Mouse (Mus musculus): ENCODE results near the gene Pcx. TPM values are rescaled to one million over a fixed set of nuclear protein-coding genes. Genes with fewer than 3 reads are reported as not detected.

The Pcx gene
- polyA plus RNA-seq, 2 experiments: 16.4 to 25.6 TPM

DNA sequence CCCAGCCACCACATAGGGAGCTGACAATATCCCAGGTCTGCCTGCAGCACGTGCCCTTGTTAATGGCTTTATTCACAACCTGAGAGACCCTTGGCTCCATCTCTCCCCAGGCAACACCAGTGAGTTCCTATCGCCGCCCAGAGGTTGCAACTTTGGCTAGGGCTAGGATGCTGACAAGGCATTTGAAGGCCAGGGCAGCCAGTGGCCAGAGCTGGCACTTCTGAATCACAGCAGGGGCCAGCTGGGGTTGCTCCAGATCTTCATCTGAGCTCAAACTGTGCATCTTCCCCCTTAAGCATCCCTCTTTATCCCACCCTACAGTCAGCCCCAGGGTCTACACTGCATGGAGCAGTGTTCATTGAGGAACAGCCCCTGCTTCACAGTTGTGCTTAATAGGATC is 35.5 kb upstream of the Pcx start:
- Histone ChIP-seq H3K9ac (replicated peaks) (no peak overlapping the region), H3K4me1 (replicated peaks; ENCODE audit: control insufficient read depth in 2 of 2, insufficient read depth in 2 of 2, low read length in 1 of 2) (no peaks in the 10 kb centered on the region), H3K4me3 (ENCODE audit: insufficient read depth in 1 of 2, low read depth in 2 of 2, low read length in 2 of 2) (no peak overlapping the region), H3K36me3 (replicated peaks; ENCODE audit: control insufficient read depth, insufficient read depth, low read depth) (no peaks in the 10 kb centered on the region), H3K9me3 (ENCODE audit: control insufficient read depth, low read length) (no peaks in the 10 kb centered on the region), H3K27me3 (ENCODE audit: control insufficient read depth, insufficient read depth, low read length) (peaks cover 35% of the 10 kb centered on the region), H3K27ac (no peak overlapping the region), H3K4me2 (ENCODE audit: low read depth) (no peak overlapping the region)
- TF ChIP-seq EP300 (IDR thresholded peaks at IDR 0.05; ENCODE audit: low read depth) (no peak), CTCF (IDR thresholded peaks at IDR 0.05; ENCODE audit: low read depth) (no peak)
- WGBS (ENCODE audit: insufficient replicate concordance): 34% methylated on average over 3 of the region's 3 CpGs
- ATAC-seq (ENCODE audit: insufficient read depth) (no peak), DNase-seq (ENCODE audit: low read depth in 3 of 3, low spot score in 3 of 3) (no peak)

DNA sequence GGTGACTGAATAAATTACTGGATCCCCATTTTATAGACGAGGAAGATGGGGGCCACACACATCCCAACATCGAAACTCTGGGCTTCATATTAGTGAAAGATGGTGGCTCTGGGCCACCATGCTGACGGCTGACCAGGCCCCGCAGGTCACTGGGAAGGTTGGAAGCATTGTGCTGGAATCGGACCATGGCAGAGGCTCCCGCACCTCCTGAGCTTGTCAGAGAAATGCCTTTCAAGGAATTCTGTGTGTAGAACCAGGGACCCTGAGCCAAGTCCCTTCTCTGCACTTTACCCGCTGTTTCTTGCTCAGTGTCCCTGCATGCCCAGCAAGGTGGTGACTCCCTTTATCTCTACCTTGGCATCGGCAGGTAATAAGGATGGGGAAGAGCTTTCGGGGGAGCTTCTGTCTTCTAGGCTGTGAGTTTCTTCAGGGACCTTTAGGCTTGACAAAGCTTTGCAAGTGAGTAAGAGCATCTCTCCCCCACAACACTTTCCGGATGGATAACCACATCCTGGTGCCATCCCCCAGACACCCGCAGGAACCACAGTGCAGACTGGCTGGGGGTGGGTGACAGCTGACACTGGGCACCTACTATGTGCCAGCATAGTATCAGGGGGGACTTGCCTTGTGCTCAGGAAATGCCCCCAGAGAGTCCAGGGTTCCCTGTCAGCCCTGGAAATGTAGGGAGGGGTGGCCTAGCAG is 34.9 kb upstream of the Pcx start:
- peaks cover 35% of the 10 kb centered on the region for H3K27me3 ChIP-seq (ENCODE audit: control insufficient read depth, insufficient read depth, low read length)
- H3K4me1 ChIP-seq (replicated peaks; ENCODE audit: control insufficient read depth in 2 of 2, insufficient read depth in 2 of 2, low read length in 1 of 2): no peaks in the 10 kb centered on the region
- no peaks in the 10 kb centered on the region for H3K36me3 ChIP-seq (replicated peaks; ENCODE audit: control insufficient read depth, insufficient read depth, low read depth)
- no peak overlapping the region for H3K4me3 ChIP-seq (ENCODE audit: insufficient read depth in 1 of 2, low read depth in 2 of 2, low read length in 2 of 2)
- DNase-seq (ENCODE audit: low read depth in 3 of 3, low spot score in 3 of 3) (no peak), ATAC-seq (ENCODE audit: insufficient read depth) (no peak)
- H3K9ac ChIP-seq (replicated peaks): no peak overlapping the region
- WGBS (ENCODE audit: insufficient replicate concordance): 46% methylated on average over 11 of the region's 11 CpGs
- no peak overlapping the region for H3K4me2 ChIP-seq (ENCODE audit: low read depth)
- H3K27ac ChIP-seq: no peak overlapping the region
- TF ChIP-seq EP300 (IDR thresholded peaks at IDR 0.05; ENCODE audit: low read depth): no peak
- TF ChIP-seq CTCF (IDR thresholded peaks at IDR 0.05; ENCODE audit: low read depth): no peak
- no peaks in the 10 kb centered on the region for H3K9me3 ChIP-seq (ENCODE audit: control insufficient read depth, low read length)

DNA sequence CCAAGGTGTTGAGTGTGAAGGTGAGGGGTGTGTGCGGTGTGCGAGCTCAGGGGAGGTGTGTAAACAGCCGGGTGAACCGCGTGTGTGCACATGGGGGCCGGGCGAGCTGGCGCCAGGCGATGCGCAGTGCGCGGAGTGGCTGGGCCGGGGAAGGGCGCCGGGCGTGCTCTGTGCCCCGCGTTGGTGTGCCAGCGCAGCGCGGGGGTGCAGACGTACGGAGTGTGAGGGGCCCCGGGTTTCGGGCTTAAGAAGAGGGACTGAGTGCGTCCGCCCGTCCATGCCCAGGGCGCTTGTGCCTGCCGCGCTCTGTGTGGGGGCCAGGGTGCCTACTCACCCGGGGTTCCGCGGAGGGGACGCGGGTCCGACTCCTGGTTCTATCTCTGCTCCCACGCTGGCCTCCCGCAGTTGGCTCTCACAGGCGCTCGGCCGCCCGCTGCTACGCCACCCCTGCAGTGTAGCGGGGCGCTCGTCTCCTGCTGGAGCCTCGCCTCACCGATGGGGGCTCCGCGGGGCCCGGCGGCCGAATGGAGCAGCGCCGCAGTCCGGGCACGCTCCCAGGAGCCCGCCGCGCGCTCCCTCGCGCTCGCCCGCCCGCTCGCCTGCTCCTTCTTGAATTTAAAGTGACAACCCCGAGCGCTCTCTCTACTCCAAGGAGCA is 33.5 kb upstream of the Pcx start:
- Histone ChIP-seq H3K27ac (no peak overlapping the region), H3K9ac (replicated peaks) (no peak overlapping the region), H3K4me2 (ENCODE audit: low read depth) (peak overlapping the region; percentile 35), H3K4me3 (ENCODE audit: insufficient read depth in 1 of 2, low read depth in 2 of 2, low read length in 2 of 2) (peak overlapping the region; percentile 11 to 16), H3K36me3 (replicated peaks; ENCODE audit: control insufficient read depth, insufficient read depth, low read depth) (no peaks in the 10 kb centered on the region), H3K9me3 (ENCODE audit: control insufficient read depth, low read length) (no peaks in the 10 kb centered on the region), H3K27me3 (ENCODE audit: control insufficient read depth, insufficient read depth, low read length) (peaks cover 35% of the 10 kb centered on the region), H3K4me1 (replicated peaks; ENCODE audit: control insufficient read depth in 2 of 2, insufficient read depth in 2 of 2, low read length in 1 of 2) (no peaks in the 10 kb centered on the region)
- ATAC-seq (ENCODE audit: insufficient read depth): peak; percentile 33; the same call in 1 of the 2 replicates
- TF ChIP-seq EP300 (IDR thresholded peaks at IDR 0.05; ENCODE audit: low read depth): no peak
- no peak for TF ChIP-seq CTCF (IDR thresholded peaks at IDR 0.05; ENCODE audit: low read depth)
- no peak for DNase-seq (ENCODE audit: low read depth in 3 of 3, low spot score in 3 of 3)
- WGBS (ENCODE audit: insufficient replicate concordance): under 1% methylated on average over 65 of the region's 70 CpGs

DNA sequence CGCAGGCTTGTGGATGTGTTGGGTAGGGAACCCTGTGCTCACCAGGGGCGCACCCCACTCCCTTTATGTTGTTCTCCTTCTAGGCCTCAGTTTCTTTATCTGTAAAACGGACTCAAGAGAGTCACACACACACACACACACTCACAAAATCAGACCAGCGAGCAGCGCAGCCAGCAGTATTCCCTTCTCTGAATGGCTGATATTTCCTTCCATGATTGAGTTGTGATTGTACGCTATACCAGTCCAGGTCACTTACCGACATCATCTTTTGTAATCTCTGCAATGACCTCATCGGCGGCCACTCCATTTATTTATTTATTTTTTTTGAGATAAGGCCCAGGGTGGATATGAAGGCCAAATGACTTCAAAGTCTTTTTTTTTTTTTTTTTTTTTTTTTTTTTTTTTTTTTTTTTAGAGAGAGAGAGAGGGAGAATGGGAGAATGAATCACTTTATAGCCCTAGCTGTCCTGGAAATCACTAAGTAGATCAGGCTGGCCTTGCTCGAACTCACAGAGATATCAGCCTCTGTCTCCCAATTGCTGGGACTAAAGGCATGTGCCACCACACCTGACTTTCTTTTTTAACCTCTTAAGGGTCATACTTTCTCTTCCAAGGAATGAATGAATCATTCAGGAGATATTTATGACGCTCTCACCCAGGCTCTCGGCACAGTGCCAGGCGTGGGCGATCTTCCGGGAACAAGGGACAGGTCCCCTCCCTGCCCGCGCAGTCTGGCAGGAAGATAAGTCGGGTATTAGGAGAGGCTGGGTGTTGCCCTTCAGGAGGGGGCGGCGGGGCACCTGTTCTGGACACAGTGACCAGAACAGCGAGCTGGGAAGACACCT is 32.7 kb upstream of the Pcx start, which contains the start of gene Syt12:
Gene Syt12 (minus strand): TSS at position 103 of the 845 bp plus-strand sequence.
- Histone ChIP-seq H3K9me3 (ENCODE audit: control insufficient read depth, low read length) (no peaks in the 10 kb centered on the region), H3K4me3 (ENCODE audit: insufficient read depth in 1 of 2, low read depth in 2 of 2, low read length in 2 of 2) (peak within 1 kb of the TSS; percentile 11 to 16), H3K4me2 (ENCODE audit: low read depth) (peak within 1 kb of the TSS; percentile 35), H3K36me3 (replicated peaks; ENCODE audit: control insufficient read depth, insufficient read depth, low read depth) (no peaks in the 10 kb centered on the region), H3K27ac (no peak within 1 kb of the TSS), H3K4me1 (replicated peaks; ENCODE audit: control insufficient read depth in 2 of 2, insufficient read depth in 2 of 2, low read length in 1 of 2) (no peaks in the 10 kb centered on the region), H3K9ac (replicated peaks) (no peak within 1 kb of the TSS), H3K27me3 (ENCODE audit: control insufficient read depth, insufficient read depth, low read length) (peaks cover 35% of the 10 kb centered on the region)
- ATAC-seq (ENCODE audit: insufficient read depth) (no peak), DNase-seq (ENCODE audit: low read depth in 3 of 3, low spot score in 3 of 3) (no peak)
- TF ChIP-seq EP300 (IDR thresholded peaks at IDR 0.05; ENCODE audit: low read depth) (no peak), CTCF (IDR thresholded peaks at IDR 0.05; ENCODE audit: low read depth) (no peak)
- 20% methylated on average over 21 of the region's 21 CpGs for WGBS (ENCODE audit: insufficient replicate concordance)

DNA sequence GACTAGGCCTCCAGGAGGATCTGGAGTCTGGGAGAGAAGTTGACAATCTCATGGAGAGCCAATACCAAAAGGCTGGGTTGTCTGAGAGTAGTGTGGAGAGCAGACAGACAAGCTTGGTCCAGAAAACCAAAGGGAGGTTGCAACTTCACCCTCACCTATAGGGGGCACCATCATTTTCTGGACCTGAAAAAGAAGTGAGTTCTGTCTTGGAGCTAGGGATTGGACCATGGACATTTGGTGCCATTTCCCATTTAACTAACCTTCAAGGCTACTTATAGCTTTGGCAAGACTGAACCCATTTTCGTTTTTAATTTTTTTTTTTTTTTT is 32.1 kb upstream of the Pcx start:
- Histone ChIP-seq H3K27ac (no peak overlapping the region), H3K27me3 (ENCODE audit: control insufficient read depth, insufficient read depth, low read length) (peaks cover 35% of the 10 kb centered on the region), H3K9ac (replicated peaks) (no peak overlapping the region), H3K4me2 (ENCODE audit: low read depth) (no peak overlapping the region), H3K36me3 (replicated peaks; ENCODE audit: control insufficient read depth, insufficient read depth, low read depth) (no peaks in the 10 kb centered on the region), H3K4me3 (ENCODE audit: insufficient read depth in 1 of 2, low read depth in 2 of 2, low read length in 2 of 2) (no peak overlapping the region), H3K9me3 (ENCODE audit: control insufficient read depth, low read length) (no peaks in the 10 kb centered on the region), H3K4me1 (replicated peaks; ENCODE audit: control insufficient read depth in 2 of 2, insufficient read depth in 2 of 2, low read length in 1 of 2) (no peaks in the 10 kb centered on the region)
- TF ChIP-seq CTCF (IDR thresholded peaks at IDR 0.05; ENCODE audit: low read depth) (peak; percentile 52), EP300 (IDR thresholded peaks at IDR 0.05; ENCODE audit: low read depth) (no peak)
- WGBS (ENCODE audit: insufficient replicate concordance): 20% methylated on average over 1 of the region's 1 CpGs
- ATAC-seq (ENCODE audit: insufficient read depth) (no peak), DNase-seq (ENCODE audit: low read depth in 3 of 3, low spot score in 3 of 3) (peak in 1 of 3 experiments; percentile 27)

All from liver, embryonic 14.5 days (tissue).